Mouse (Mus musculus) hindbrain, embryonic 15.5 days (tissue): ENCODE results near the gene Pigb. TPM values are rescaled to one million over a fixed set of nuclear protein-coding genes. Genes with fewer than 3 reads are reported as not detected.

Experiments used
- microRNA-seq: library from miRNA; unstranded; fragments of <30 nt; microRNA quantifications from one replicate; pipeline ENCODE4, GENCODE M21; 2016
- polyA plus RNA-seq: library from polyadenylated mRNA; unstranded; fragments of >200 nt; fragmentation: Nextera tagmentation; extraction: Ambion mirVana; gene quantifications from 2 replicates; pipeline ENCODE4 v1.2.1, GENCODE M21; 2015

The Pigb gene
- polyA plus RNA-seq, 1 experiment from 2014 or later = 17.6 TPM

Small RNA genes lying within 50 kb of the gene (microRNA-seq; reads per million reads assigned to microRNA genes)
- not detected for gene Gm27353

Other genes starting within 250 kb of the Pigb start
- 0.41 and 0.49 TPM in 2 replicates for gene Prtg, start 233.5 kb downstream of the Pigb start, polyA plus RNA-seq
- 13.7 and 16.0 TPM in 2 replicates for gene Pygo1, start 114.7 kb downstream of the Pigb start, polyA plus RNA-seq
- 2.6 and 2.7 TPM in 2 replicates for gene Dyx1c1, start 81.6 kb downstream of the Pigb start, polyA plus RNA-seq
- not detected in 2 replicates for gene Gm44503, start 81.5 kb downstream of the Pigb start, polyA plus RNA-seq
- 23.5 and 23.7 TPM in 2 replicates for gene Ccpg1os, start 55.0 kb downstream of the Pigb start, polyA plus RNA-seq
- gene Ccpg1, start 54.9 kb downstream of the Pigb start, polyA plus RNA-seq = 44.2 and 49.2 TPM in 2 replicates
- 3.1 and 3.2 TPM in 2 replicates for gene Rab27a, start 4.5 kb upstream of the Pigb start, polyA plus RNA-seq
- 0.12 and 0.17 TPM in 2 replicates for gene Khdc3, start 61.5 kb upstream of the Pigb start, polyA plus RNA-seq
- not detected in 2 replicates for gene Gm20509, start 62.1 kb upstream of the Pigb start, polyA plus RNA-seq
- gene Rsl24d1, start 73.0 kb upstream of the Pigb start, polyA plus RNA-seq = 96.6 and 97.1 TPM in 2 replicates